Mouse (Mus musculus) liver, adult 2 months (tissue): ENCODE measurements at regions not wholly inside any gene's neighbourhood (a gene's known extent, or its start where the extent isn't known, plus 50 kb on each side); places are given as distances from the start of the nearest gene placed in this dataset.
"Not testable (repeated sequence)": the region's sequence is repeated elsewhere in the genome, so short reads cannot be mapped to it uniquely, and the experiment has no call there.

ENCODE experiments used
- DNase-seq: peaks from one replicate; pipeline ENCODE4 v3.0.0-alpha.2; 2011; ENCODE audit warnings: low read depth, low spot score; ENCODE audit errors: extremely low read depth
- H3K27ac ChIP-seq: fragments of 200-500 bp; replicated peaks from 2 replicates; pipeline ENCODE4 v1.5.1; 2012; ENCODE audit warnings: low read depth, mild to moderate bottlenecking, control low read depth, inconsistent platforms, low read length; ENCODE audit not compliant: insufficient read depth
- H3K27me3 ChIP-seq: fragments of 200-500 bp; 2 replicates; pipeline ENCODE4 v1.6.1; 2012; ENCODE audit warnings: mild to moderate bottlenecking, moderate library complexity, low read length, inconsistent platforms; ENCODE audit not compliant: control insufficient read depth, insufficient read depth
- H3K36me3 ChIP-seq: fragments of 200-500 bp; 2 replicates; pipeline ENCODE4 v1.6.1; 2012; ENCODE audit warnings: low read length, inconsistent platforms; ENCODE audit not compliant: control insufficient read depth, insufficient read depth
- H3K4me1 ChIP-seq: fragments of 200-500 bp; 2 replicates; pipeline ENCODE4 v1.6.1; 2011; ENCODE audit warnings: low read length; ENCODE audit not compliant: control insufficient read depth, insufficient read depth
- H3K4me3 ChIP-seq: fragments of 200-500 bp; 2 replicates; pipeline ENCODE4 v1.5.1; 2011; ENCODE audit warnings: low read depth, mild to moderate bottlenecking, control low read depth, low read length, moderate library complexity; ENCODE audit not compliant: insufficient read depth
- H3K79me2 ChIP-seq: fragments of 200-500 bp; 2 replicates; pipeline ENCODE4 v1.6.1; 2012; ENCODE audit warnings: inconsistent platforms, mild to moderate bottlenecking, low read length, moderate library complexity; ENCODE audit not compliant: control insufficient read depth, insufficient read depth
- H3K9ac ChIP-seq: fragments of 200-500 bp; 2 replicates; pipeline ENCODE4 v1.6.1; 2012; ENCODE audit warnings: low read depth, mild to moderate bottlenecking, control low read depth, inconsistent platforms, low read length
- WGBS: fragments of 180-500 bp; shearing (Covaris S2); methylation state at CpG from one replicate; pipeline ENCODE4 v1.1.7; 2018; 5-methylcytosine and 5-hydroxymethylcytosine counted together

GRCm38 (mm10) chr14:52899629-52900028 lies 404.1 kb upstream of the Olfr1507 start:
- no CpG with 5 or more reads among the region's 3 CpGs for WGBS
- H3K9ac ChIP-seq, H3K4me3 ChIP-seq, H3K27ac ChIP-seq, H3K4me1 ChIP-seq, H3K36me3 ChIP-seq, H3K27me3 ChIP-seq, DNase-seq, H3K79me2 ChIP-seq: not testable (repeated sequence)

GRCm38 (mm10) chr14:52898310-52898709 lies 402.8 kb upstream of the Olfr1507 start:
- H3K4me1 ChIP-seq, H3K27me3 ChIP-seq, H3K4me3 ChIP-seq, H3K27ac ChIP-seq, H3K9ac ChIP-seq, H3K79me2 ChIP-seq, DNase-seq, H3K36me3 ChIP-seq: not testable (repeated sequence)

DNA sequence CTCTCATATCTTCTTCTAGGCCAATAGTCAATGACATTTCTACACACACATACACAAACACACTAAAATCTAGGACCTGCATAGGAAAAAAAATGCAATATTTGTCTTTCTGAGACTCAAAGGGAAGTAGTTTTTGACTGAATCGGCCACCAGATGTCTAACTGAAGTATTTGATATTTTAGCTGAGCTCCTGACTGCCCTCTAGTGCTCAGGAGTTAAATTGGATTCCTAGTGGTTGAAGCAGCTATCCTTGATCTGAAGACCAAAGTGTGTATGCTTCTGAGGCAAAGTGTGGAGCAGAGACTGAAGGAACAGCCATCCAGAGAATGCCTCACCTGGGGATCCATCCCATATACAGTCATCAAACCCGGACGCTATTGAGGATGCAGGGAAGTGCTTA lies 384.4 kb upstream of the Olfr1507 start:
- not testable (repeated sequence) for H3K27ac ChIP-seq, H3K27me3 ChIP-seq, H3K4me3 ChIP-seq, DNase-seq, H3K4me1 ChIP-seq, H3K9ac ChIP-seq, H3K36me3 ChIP-seq, H3K79me2 ChIP-seq
- no CpG with 5 or more reads among the region's 3 CpGs for WGBS

- not testable (repeated sequence) for H3K9ac ChIP-seq, DNase-seq
- WGBS, result no CpG with 5 or more reads among the region's 3 CpGs
These were observed 368.3 kb upstream of the Olfr1507 start for GRCm38 (mm10) chr14:52863841-52864240.

GRCm38 (mm10) chr14:52863107-52863506 lies 367.6 kb upstream of the Olfr1507 start:
- not testable (repeated sequence) for H3K36me3 ChIP-seq, H3K4me3 ChIP-seq, H3K27me3 ChIP-seq, H3K79me2 ChIP-seq, H3K27ac ChIP-seq, H3K4me1 ChIP-seq, DNase-seq, H3K9ac ChIP-seq

More at GRCm38 (mm10) chr14:52863841-52864240, 368.3 kb upstream of the Olfr1507 start:
- H3K27ac ChIP-seq, H3K36me3 ChIP-seq, H3K27me3 ChIP-seq, H3K4me1 ChIP-seq, H3K4me3 ChIP-seq, H3K79me2 ChIP-seq: not testable (repeated sequence)

- H3K79me2 ChIP-seq, H3K27ac ChIP-seq: not testable (repeated sequence)
- 94% methylated on average over 7 of the region's 20 CpGs for WGBS
These were observed 366.9 kb upstream of the Olfr1507 start for GRCm38 (mm10) chr14:52862491-52862890.

GRCm38 (mm10) chr14:52855339-52855738 lies 359.8 kb upstream of the Olfr1507 start:
- H3K36me3 ChIP-seq, DNase-seq, H3K4me1 ChIP-seq, H3K4me3 ChIP-seq, H3K9ac ChIP-seq, H3K79me2 ChIP-seq, H3K27me3 ChIP-seq, H3K27ac ChIP-seq: not testable (repeated sequence)
- WGBS, result no CpG with 5 or more reads among the region's 2 CpGs

More at GRCm38 (mm10) chr14:52862491-52862890, 366.9 kb upstream of the Olfr1507 start:
- not testable (repeated sequence) for H3K4me1 ChIP-seq, H3K36me3 ChIP-seq, H3K9ac ChIP-seq, DNase-seq, H3K4me3 ChIP-seq, H3K27me3 ChIP-seq

DNA sequence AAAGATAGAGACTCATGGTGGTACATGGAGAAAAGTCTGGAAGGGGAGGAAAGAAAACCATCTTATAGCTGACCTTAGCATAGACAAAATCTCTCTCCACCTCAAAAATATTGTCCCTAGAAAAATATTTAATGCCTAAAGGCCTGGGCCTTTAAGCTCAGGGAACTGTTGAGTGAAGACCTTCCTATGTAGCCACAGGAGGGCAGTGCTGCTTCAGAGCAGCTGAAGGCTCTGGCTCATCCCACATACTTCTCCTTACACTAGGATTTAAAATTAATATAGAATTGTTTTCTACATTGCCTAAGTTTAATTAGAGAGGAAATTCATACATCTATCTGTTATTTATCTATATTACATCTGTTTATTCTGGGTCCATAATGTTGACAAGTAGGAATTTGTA lies 358.0 kb upstream of the Olfr1507 start:
- not testable (repeated sequence) for H3K4me1 ChIP-seq, H3K27ac ChIP-seq, H3K4me3 ChIP-seq, DNase-seq, H3K9ac ChIP-seq, H3K27me3 ChIP-seq, H3K79me2 ChIP-seq, H3K36me3 ChIP-seq

GRCm38 (mm10) chr14:52847970-52848369 lies 352.4 kb upstream of the Olfr1507 start:
- WGBS, result no CpG with 5 or more reads among the region's 2 CpGs

GRCm38 (mm10) chr14:52824005-52824404 lies 328.5 kb upstream of the Olfr1507 start:
- not testable (repeated sequence) for H3K36me3 ChIP-seq, DNase-seq, H3K27me3 ChIP-seq, H3K27ac ChIP-seq, H3K4me3 ChIP-seq, H3K4me1 ChIP-seq, H3K9ac ChIP-seq, H3K79me2 ChIP-seq
- no CpG with 5 or more reads among the region's 1 CpGs for WGBS

More at GRCm38 (mm10) chr14:52847970-52848369, 352.4 kb upstream of the Olfr1507 start:
- not testable (repeated sequence) for H3K4me3 ChIP-seq, H3K79me2 ChIP-seq, H3K27ac ChIP-seq, H3K36me3 ChIP-seq, DNase-seq, H3K9ac ChIP-seq, H3K4me1 ChIP-seq, H3K27me3 ChIP-seq
